Mouse (Mus musculus) spleen, postnatal 36 days (tissue): Measurements from ENCODE around the gene Ghr.
A peak's percentile ranks its signal among the peaks of the same experiment; 100 is the strongest.

Source experiments
- DNase-seq, 2 experiments: peaks; one replicate each; pipeline ENCODE4 v3.0.0; 2022; ENCODE audit warnings: low spot score in 2 of 2, mixed read lengths in 1 of 2

The Ghr gene

GRCm38 (mm10) chr15:3295986-3296385 lies 287.3 kb downstream of the Ghr start:
- no peak for DNase-seq

- DNase-seq, result no peak
Measured at GRCm38 (mm10) chr15:3293477-3293876, 289.8 kb downstream of the Ghr start.

- DNase-seq, result no peak
Measured at GRCm38 (mm10) chr15:3290435-3290834, 292.9 kb downstream of the Ghr start.

- DNase-seq, result no peak
Measured at GRCm38 (mm10) chr15:3286032-3286431, 297.3 kb downstream of the Ghr start.

GRCm38 (mm10) chr15:3281737-3282136 lies 301.6 kb downstream of the Ghr start:
- DNase-seq, result no peak

GRCm38 (mm10) chr15:3281216-3281615 lies 302.1 kb downstream of the Ghr start:
- no peak for DNase-seq

- DNase-seq, result no peak
Measured at GRCm38 (mm10) chr15:3279242-3279641, 304.1 kb downstream of the Ghr start.

- peak in 1 of 2 experiments; percentile 8 for DNase-seq
Measured at GRCm38 (mm10) chr15:3277391-3277790, 305.9 kb downstream of the Ghr start.

- DNase-seq, result no peak
Measured at GRCm38 (mm10) chr15:3273191-3273590, 310.1 kb downstream of the Ghr start.

- no peak for DNase-seq
Measured at GRCm38 (mm10) chr15:3271216-3271615, 312.1 kb downstream of the Ghr start.

- peak; percentile 69 to 74 for DNase-seq
Measured at GRCm38 (mm10) chr15:3270646-3271077, 312.6 kb downstream of the Ghr start.

- peak in 1 of 2 experiments; percentile 12 for DNase-seq
Measured at GRCm38 (mm10) chr15:3269996-3270645, 313.2 kb downstream of the Ghr start.

- no peak for DNase-seq
Measured at GRCm38 (mm10) chr15:3269496-3269895, 313.8 kb downstream of the Ghr start.

- no peak for DNase-seq
Measured at GRCm38 (mm10) chr15:3268247-3268646, 315.0 kb downstream of the Ghr start, which contains the start of gene Selenop. TSS of gene Selenop (plus strand) at chr15:3268547.
